Mouse (Mus musculus): Measurements from ENCODE around the gene Ptpa.

The Ptpa gene

DNA sequence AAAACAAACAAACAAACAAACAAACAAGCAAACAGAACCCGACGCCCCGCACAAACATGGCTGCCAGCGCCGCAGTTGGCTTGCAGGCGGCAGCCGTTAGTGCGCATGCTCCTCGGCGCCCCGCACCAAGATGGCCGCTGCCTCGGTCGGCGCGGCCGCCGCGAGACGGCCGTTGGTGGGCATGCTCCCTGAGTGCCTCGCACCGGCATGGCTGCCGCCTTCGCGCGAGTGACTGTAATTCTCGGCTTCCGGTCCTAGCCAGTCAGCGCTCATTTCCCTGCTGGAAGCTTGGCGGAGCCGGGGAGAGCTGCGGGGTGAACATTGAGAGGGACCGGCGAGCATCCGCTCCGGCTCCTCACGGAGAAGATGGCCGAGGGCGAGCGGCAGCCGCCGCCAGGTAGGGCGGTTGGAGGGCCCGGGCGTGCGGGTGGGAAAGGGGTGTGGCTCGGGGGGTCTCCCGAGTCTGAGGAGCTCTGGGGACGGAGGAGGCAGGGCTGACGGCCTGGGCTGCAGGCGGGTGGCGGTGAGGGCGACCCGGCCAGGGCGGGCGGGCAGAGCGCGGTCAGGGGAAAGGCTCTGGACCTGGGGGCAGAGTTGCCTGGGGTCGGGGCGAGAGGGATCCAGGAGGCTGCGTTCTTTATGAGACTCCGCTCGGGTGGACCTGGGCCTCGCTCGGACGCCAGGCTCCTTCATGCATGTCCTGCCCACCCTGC is at the start of gene Ptpa:
Gene Ptpa, plus strand, starts transcription at position 104 of the 713 bp plus-strand sequence.
- DNase-seq (ENCODE audit: low read depth in 2 of 2, low spot score in 2 of 2): peak; percentile 91

GRCm38 (mm10) chr2:30366203-30366602 is 49.6 kb upstream of the Ptpa start:
- no peak for DNase-seq (ENCODE audit: low read depth in 2 of 2, low spot score in 2 of 2)

GRCm38 (mm10) chr2:30371544-30371943 is 44.3 kb upstream of the Ptpa start:
- DNase-seq (ENCODE audit: low read depth in 2 of 2, low spot score in 2 of 2): no peak

DNA sequence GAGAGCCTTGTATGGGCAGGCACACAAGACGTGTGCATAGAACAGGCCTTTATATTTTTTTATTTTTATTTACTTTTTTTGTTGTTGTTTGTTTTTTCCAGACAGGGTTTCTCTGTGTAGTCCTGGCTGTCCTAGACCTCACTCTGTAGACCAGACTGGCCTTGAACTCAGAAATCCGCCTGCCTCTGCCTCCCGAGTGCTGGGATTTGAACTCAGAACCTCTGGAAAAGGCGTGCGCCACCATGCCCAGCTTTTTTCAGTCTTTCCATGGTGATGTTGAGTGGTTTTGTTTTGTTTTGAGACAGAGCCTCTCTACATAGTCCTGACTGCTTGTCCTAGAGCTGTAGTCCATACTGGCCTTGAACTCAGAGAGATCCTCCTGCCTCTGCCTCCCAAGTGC is 43.1 kb upstream of the Ptpa start:
- no peak for DNase-seq (ENCODE audit: low read depth in 2 of 2, low spot score in 2 of 2)

DNA sequence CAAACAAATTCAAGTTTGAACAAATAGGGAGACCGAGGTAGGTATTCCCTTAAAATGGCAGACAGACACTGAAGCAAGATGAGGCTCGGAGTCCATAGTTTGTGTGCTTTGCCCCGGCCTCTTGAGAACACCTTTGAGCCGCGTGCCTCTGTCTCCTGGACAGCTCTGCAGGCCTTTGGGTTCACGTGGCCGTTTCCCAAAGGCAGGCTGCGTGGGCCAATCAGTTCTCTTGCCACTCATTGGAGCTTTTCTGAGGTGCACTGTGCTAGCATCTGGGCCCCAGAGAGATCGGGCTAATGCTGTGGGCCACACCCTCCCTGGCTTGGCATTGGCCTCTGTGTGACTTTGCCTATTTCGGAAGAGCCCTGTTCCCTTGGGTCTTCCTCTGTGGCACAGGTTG is 39.9 kb upstream of the Ptpa start:
- DNase-seq (ENCODE audit: low read depth in 2 of 2, low spot score in 2 of 2): no peak

GRCm38 (mm10) chr2:30377721-30378120 is 38.1 kb upstream of the Ptpa start:
- no peak for DNase-seq (ENCODE audit: low read depth in 2 of 2, low spot score in 2 of 2)

DNA sequence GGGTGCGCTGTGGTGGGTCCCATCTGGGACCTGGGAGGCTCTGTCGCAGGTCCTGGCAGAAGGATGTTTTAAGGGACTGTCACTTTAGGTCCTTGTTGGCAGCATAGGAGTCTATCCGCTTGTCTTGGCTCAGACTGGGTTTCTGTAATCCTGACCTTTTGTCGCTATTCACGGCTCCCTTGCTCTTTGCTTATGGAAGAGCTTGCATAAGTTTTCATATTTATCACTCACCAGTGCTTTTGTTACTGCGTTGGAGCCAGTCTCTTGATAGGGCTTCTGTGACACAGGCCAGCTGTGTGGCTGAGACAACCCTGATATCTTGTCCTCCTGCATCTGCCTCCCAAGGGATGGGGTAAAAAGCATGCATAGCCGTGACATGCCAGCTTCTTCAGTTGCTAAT is 36.5 kb upstream of the Ptpa start:
- no peak for DNase-seq (ENCODE audit: low read depth in 2 of 2, low spot score in 2 of 2)

- DNase-seq (ENCODE audit: low read depth in 2 of 2, low spot score in 2 of 2): no peak
Measured at GRCm38 (mm10) chr2:30380564-30381376, 35.1 kb upstream of the Ptpa start.

- no peak for DNase-seq (ENCODE audit: low read depth in 2 of 2, low spot score in 2 of 2)
Measured at GRCm38 (mm10) chr2:30381377-30381725, 34.5 kb upstream of the Ptpa start.

GRCm38 (mm10) chr2:30384814-30385213 is 31.0 kb upstream of the Ptpa start:
- DNase-seq (ENCODE audit: low read depth in 2 of 2, low spot score in 2 of 2): no peak

- no peak for DNase-seq (ENCODE audit: low read depth in 2 of 2, low spot score in 2 of 2)
Measured at GRCm38 (mm10) chr2:30385591-30385990, 30.2 kb upstream of the Ptpa start.

DNA sequence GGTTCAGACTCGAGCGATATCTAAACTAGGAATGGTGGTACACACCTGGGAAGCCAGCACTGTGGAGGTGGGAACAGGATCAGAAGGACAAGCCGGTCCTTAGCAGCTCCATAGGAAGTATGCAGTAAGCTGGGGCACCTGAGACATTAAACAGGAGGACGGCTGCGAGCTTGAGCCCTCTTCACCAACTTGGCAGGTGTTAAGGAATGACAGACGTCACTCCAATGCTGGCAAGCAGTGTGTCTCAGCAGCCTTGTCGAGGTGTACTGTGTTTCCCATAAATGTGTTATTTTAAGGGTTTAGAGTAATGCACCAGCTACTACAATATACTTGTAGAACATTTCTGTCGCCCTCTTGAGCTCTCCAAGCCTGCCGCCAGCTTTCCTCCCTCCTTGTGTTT is 28.9 kb upstream of the Ptpa start:
- no peak for DNase-seq (ENCODE audit: low read depth in 2 of 2, low spot score in 2 of 2)

DNA sequence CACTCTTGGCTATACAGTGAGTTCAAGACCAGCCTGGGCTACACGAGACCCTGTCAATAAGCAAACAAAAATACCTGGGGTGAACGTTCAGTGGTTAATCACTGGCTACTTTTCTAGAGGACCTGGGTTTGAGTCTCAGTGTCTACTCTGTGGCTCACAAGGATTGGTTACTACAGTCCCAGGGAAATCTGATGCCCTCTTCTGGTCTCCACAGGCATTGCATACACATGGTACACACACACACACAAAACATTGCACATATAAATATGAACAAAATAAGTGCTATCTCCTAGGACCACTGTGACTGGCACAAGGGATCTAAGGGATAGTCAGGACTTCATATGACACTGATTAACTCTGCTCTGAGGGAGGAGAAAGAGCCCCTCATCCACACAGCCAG is 26.8 kb upstream of the Ptpa start:
- DNase-seq (ENCODE audit: low read depth in 2 of 2, low spot score in 2 of 2): no peak

GRCm38 (mm10) chr2:30392114-30392576 is 23.7 kb upstream of the Ptpa start, which contains the start of gene Dolpp1:
Gene Dolpp1 (plus strand): TSS chr2:30392254.
- peak; percentile 97 for DNase-seq (ENCODE audit: low read depth in 2 of 2, low spot score in 2 of 2)

DNA sequence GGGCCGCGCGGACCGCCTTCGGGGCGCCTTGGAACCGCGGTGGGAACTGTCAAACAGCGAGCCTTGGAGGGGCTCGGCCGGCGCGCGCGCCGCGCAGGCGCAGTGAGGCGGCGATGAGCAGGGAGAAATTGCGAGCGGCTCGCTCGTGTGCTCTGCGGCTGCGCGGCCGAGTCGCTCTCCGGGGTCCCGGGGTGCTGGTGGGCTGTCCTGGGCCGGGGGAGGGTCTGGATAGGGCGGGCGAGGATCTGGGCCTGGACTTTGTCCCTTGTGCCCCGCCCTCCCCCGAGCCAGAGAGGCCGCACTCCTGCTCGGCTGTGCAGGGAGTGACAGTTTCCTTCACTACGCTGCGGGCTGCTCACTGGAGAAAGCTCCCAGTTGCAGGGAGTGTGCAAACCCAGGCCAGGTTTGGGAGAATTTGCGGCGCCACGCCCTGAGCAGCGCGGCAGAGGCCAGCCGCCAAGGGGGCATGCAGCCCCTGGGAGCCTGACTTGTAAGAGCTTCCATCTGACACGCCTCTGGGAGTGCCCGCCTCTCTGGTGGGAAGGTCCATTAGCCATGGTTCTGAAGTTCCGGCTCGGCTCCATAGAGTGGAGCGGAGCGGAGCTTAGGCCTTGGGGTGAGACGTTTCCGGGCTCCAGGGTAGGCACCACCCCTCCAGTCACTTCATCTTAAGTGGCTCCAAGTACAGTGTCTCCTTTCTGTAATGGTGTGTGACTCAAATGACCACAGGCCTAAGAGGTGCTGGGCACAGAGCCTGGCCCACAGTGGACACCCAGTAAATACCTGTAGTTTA is 23.1 kb upstream of the Ptpa start:
- DNase-seq (ENCODE audit: low read depth in 2 of 2, low spot score in 2 of 2): peak; percentile 19 to 25

DNA sequence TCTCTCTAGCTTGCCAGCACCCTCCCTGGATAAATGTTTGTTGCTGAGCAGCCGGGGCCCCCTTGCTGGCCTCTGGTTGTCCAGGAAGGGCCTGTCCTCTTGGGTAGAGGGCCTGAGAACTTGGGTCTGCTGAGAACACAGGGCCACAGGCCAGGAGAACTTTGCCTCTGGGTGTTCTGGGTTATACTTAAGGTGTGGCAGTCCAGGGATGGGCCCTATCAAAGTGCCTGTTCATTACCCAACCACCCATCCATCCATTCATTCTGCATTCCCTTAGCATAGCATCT is 22.5 kb upstream of the Ptpa start:
- DNase-seq (ENCODE audit: low read depth in 2 of 2, low spot score in 2 of 2): no peak

DNA sequence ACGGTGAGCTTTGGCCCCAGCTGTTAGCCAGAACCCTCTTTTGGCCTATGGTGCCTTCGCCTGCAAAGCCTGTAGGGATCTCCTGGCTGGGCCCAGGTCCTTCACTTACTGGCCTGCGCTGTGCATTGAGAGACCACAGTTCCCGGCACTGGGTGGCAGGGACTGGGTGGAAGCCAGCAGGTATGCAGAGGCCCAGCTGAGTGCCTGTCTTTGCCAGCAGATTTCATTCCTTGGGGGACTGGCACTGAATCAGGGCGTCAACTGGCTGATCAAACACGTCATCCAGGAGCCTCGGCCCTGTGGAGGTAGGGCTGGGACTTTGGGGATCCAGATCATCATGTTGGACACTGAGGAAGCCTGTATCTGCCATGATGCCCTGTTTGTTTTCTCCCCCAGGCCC is 20.1 kb upstream of the Ptpa start:
- DNase-seq (ENCODE audit: low read depth in 2 of 2, low spot score in 2 of 2): no peak

GRCm38 (mm10) chr2:30396246-30396645 is 19.6 kb upstream of the Ptpa start:
- no peak for DNase-seq (ENCODE audit: low read depth in 2 of 2, low spot score in 2 of 2)

- DNase-seq (ENCODE audit: low read depth in 2 of 2, low spot score in 2 of 2): no peak
Measured at GRCm38 (mm10) chr2:30397986-30398512, 17.8 kb upstream of the Ptpa start.

- no peak for DNase-seq (ENCODE audit: low read depth in 2 of 2, low spot score in 2 of 2)
Measured at GRCm38 (mm10) chr2:30399191-30400171, 16.4 kb upstream of the Ptpa start.

All from CD8-positive naive resting alpha-beta T cell, adult 2 months (primary cell).